Mouse (Mus musculus): ENCODE measurements at regions not wholly inside any gene's neighbourhood (a gene's known extent, or its start where the extent isn't known, plus 50 kb on each side); places are given as distances from the start of the nearest gene placed in this dataset.

DNA sequence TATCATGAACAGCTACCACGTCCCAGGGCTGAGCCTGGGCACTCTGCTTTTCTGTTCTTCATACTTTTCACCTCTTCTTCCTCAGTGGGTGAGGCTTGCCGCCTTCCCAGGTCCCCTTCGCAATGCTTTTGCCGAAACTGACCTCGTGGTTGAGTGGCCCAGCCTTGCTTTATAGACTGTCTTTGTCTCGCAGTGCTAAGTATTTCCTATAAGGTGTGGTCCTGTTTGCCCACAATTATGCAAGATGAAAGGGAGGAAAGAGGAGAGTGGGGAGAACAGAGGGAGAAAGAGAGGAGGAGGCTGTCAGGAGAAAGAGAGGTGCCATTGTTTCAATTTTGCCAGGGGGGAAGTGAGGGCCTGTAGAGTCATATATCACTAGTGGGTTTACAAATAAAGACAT is 71.3 kb upstream of the Pcsk6 start:
- no peak overlapping the region for H3K4me3 ChIP-seq (ENCODE audit: insufficient read depth, low read length)
- H3K4me1 ChIP-seq (ENCODE audit: control insufficient read depth, insufficient read depth, low read length) = peaks cover 10% of the 10 kb centered on the region; the same call in 1 of the 2 replicates
- TF ChIP-seq POLR2A (IDR thresholded peaks at IDR 0.05; ENCODE audit: low read depth, low read length) (no peak), CTCF (IDR thresholded peaks at IDR 0.05; ENCODE audit: borderline replicate concordance, insufficient read depth, low read length) (no peak)
- peak overlapping the region; percentile 72 for H3K27ac ChIP-seq (ENCODE audit: insufficient read depth, low read length)

DNA sequence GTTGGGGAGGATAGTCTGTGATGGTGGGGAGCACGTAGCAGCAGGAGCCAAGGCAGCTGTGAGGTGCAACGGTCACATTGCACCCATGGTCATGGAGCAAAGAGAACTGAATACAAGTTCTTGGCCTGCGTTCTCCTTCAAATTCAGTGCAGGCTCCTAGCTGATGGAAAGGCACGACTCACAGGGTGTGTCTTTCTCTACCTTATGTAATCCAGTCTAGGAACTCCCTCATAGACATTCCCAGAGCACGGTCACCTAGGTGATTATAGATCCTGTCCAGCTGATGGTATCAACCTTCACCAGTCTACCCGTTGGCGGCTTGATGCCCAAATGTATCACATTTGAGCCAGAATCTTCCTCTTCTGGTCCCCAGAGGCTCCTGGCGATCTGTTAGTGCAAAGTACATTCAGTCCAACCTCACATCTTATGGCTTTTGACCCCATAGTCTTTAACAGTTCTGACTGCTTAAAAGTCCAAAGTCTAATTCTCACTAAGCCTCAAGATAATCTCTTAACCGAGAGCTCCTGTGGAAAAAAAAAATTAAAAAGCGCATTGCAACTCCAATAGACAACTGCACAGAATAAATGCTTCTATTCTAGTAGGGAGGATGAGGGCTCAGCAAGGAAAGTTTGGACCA is 69.2 kb upstream of the Pcsk6 start:
- H3K4me3 ChIP-seq (ENCODE audit: insufficient read depth, low read length) = no peak overlapping the region
- H3K4me1 ChIP-seq (ENCODE audit: control insufficient read depth, insufficient read depth, low read length) = peaks cover 12% of the 10 kb centered on the region; the same call in 1 of the 2 replicates
- TF ChIP-seq CTCF (IDR thresholded peaks at IDR 0.05; ENCODE audit: borderline replicate concordance, insufficient read depth, low read length) (no peak), POLR2A (IDR thresholded peaks at IDR 0.05; ENCODE audit: low read depth, low read length) (no peak)
- no peak overlapping the region for H3K27ac ChIP-seq (ENCODE audit: insufficient read depth, low read length)

DNA sequence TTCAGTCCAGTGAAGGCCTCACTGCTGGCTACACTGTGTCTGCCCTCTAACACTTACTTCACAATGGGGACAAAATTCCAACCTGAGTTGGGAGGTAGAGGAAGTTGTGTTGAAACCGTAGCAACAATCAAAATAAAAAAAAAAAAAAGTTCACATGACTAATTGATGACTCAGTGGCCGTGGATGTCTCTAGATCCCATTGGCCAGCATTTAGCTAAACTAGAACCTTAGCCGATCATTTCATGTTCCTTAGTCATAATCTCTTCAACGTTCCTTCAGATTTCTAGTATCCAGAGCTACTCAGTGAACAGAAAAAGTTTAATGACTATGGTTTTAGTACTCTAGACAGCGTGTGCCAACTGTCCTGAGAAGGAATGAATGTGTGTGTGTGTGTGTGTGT is 59.2 kb upstream of the Pcsk6 start:
- no peak overlapping the region for H3K4me3 ChIP-seq (ENCODE audit: insufficient read depth, low read length)
- TF ChIP-seq CTCF (IDR thresholded peaks at IDR 0.05; ENCODE audit: borderline replicate concordance, insufficient read depth, low read length) (no peak), POLR2A (IDR thresholded peaks at IDR 0.05; ENCODE audit: low read depth, low read length) (no peak)
- peak overlapping the region; percentile 16; the same call in 1 of the 2 replicates for H3K27ac ChIP-seq (ENCODE audit: insufficient read depth, low read length)
- peaks cover 8% of the 10 kb centered on the region for H3K4me1 ChIP-seq (ENCODE audit: control insufficient read depth, insufficient read depth, low read length)

DNA sequence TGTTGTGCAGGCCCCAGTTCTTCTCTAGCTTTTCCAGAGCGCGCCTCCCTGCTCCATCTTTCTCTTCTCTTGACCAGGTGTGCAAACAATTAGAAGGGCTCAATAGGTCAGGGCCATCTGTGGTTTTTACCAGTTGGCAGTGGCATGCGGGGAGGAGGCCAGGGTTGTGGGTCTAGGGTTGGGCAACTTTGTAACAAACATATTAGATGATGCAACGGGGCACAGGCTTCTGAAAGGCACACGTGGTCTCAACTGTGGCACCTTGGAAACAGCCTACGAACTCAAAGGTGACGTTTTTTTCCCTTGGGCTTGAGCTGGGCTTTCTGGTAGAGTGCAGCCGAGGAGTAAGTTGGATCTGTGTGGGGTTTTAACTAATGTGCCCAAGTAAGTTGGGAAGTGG is 58.7 kb upstream of the Pcsk6 start:
- peak overlapping the region; percentile 16 for H3K27ac ChIP-seq (ENCODE audit: insufficient read depth, low read length)
- H3K4me3 ChIP-seq (ENCODE audit: insufficient read depth, low read length) = no peak overlapping the region
- no peak for TF ChIP-seq CTCF (IDR thresholded peaks at IDR 0.05; ENCODE audit: borderline replicate concordance, insufficient read depth, low read length)
- no peak for TF ChIP-seq POLR2A (IDR thresholded peaks at IDR 0.05; ENCODE audit: low read depth, low read length)
- peaks cover 7% of the 10 kb centered on the region for H3K4me1 ChIP-seq (ENCODE audit: control insufficient read depth, insufficient read depth, low read length)

DNA sequence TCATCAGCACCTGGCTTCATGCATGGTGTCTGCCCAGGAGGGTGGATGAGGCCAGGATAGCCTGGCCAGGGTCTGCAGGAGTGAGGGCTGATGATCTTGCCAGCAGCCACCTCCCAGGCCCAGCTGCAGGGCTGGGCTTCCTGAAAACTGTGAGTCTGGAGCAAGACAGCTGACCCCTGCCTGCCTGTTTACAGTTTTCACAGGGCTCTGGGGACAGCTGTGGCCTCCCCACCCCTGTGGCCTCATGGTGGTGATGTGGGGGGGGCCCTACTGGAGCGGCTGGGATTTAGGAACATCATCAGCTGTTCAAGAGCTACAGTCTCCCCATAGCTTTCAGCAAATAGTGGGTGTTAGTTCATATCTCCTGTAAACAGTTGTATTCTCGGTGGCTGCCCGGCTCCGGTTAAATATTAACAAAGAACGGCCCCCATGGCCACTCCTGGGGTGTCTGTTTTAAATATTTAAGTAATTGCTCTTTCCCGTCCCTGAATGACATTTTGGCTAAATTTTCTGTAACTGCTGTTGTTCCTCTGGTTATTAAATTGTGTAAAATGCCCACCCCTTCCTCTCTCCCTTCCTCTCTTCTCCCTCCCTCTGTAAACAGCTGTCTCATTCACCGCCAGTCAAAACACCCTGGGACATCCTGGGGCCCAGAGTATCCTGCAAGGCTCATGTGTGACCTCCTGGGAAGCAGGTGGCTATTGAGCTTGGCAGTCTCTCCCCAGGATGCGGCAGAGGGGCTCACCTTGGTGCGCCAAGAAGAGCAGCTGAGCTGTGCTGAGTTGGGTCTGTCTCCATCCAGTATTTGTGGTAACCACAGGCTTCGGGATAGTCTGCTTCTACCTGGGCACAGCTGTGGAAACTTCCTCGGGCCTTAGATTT is 57.9 kb upstream of the Pcsk6 start:
- H3K4me3 ChIP-seq (ENCODE audit: insufficient read depth, low read length) = no peak overlapping the region
- TF ChIP-seq POLR2A (IDR thresholded peaks at IDR 0.05; ENCODE audit: low read depth, low read length) = no peak
- no peak for TF ChIP-seq CTCF (IDR thresholded peaks at IDR 0.05; ENCODE audit: borderline replicate concordance, insufficient read depth, low read length)
- no peak overlapping the region for H3K27ac ChIP-seq (ENCODE audit: insufficient read depth, low read length)
- peaks cover 6% of the 10 kb centered on the region for H3K4me1 ChIP-seq (ENCODE audit: control insufficient read depth, insufficient read depth, low read length)

Measured in embryonic fibroblast, embryonic 13.5 days (primary cell).